Mouse (Mus musculus): ENCODE data around the gene Olfr1355. TPM values are rescaled to one million over a fixed set of nuclear protein-coding genes. Genes with fewer than 3 reads are reported as not detected.
"Not testable (repeated sequence)": the region's sequence is repeated elsewhere in the genome, so short reads cannot be mapped to it uniquely, and the experiment has no call there.

The Olfr1355 gene
- not detected in 2 replicates for polyA plus RNA-seq (2014; fragmentation: Nextera tagmentation; extraction: Ambion mirVana)

GRCm38 (mm10) chr10:78875240-78875639 lies at the start of gene Olfr1355:
Gene Olfr1355 (plus strand): TSS chr10:78875540.
- no peak for ATAC-seq (ENCODE audit: insufficient number of reproducible peaks, insufficient read depth, low FRiP score, low read depth)
- no peak within 1 kb of the TSS for H3K4me3 ChIP-seq (ENCODE audit: control insufficient read depth in 1 of 2, insufficient read depth in 1 of 2, low read depth in 1 of 2, low read length in 2 of 2)
- H3K4me1 ChIP-seq (ENCODE audit: control insufficient read depth in 2 of 2, insufficient read depth in 2 of 2, low read length in 2 of 2) = no peaks in the 10 kb centered on the region
- H3K36me3 ChIP-seq (ENCODE audit: control insufficient read depth, insufficient read depth, low read length) = no peaks in the 10 kb centered on the region
- no peak within 1 kb of the TSS for H3K4me2 ChIP-seq (ENCODE audit: low read length)
- H3K9me3 ChIP-seq (ENCODE audit: control insufficient read depth, low read length) = peaks cover 10% of the 10 kb centered on the region; the same call in 1 of the 2 replicates
- WGBS = 60% methylated on average over 2 of the region's 2 CpGs
- no peaks in the 10 kb centered on the region for H3K27me3 ChIP-seq (ENCODE audit: control insufficient read depth, insufficient read depth, low read length)
- H3K9ac ChIP-seq (ENCODE audit: low read length) = no peak within 1 kb of the TSS
- no peak within 1 kb of the TSS for H3K27ac ChIP-seq (replicated peaks in 1 of 2; ENCODE audit: control insufficient read depth in 1 of 2, insufficient read depth in 1 of 2, low read depth in 2 of 2, low read length in 2 of 2)

- not testable (repeated sequence) for H3K27ac ChIP-seq (replicated peaks in 1 of 2; ENCODE audit: control insufficient read depth in 1 of 2, insufficient read depth in 1 of 2, low read depth in 2 of 2, low read length in 2 of 2); H3K36me3 ChIP-seq (ENCODE audit: control insufficient read depth, insufficient read depth, low read length); ATAC-seq (ENCODE audit: insufficient number of reproducible peaks, insufficient read depth, low FRiP score, low read depth); H3K4me2 ChIP-seq (ENCODE audit: low read length); H3K27me3 ChIP-seq (ENCODE audit: control insufficient read depth, insufficient read depth, low read length); H3K4me3 ChIP-seq (ENCODE audit: control insufficient read depth in 1 of 2, insufficient read depth in 1 of 2, low read depth in 1 of 2, low read length in 2 of 2); H3K4me1 ChIP-seq (ENCODE audit: control insufficient read depth in 2 of 2, insufficient read depth in 2 of 2, low read length in 2 of 2); H3K9me3 ChIP-seq (ENCODE audit: control insufficient read depth, low read length); H3K9ac ChIP-seq (ENCODE audit: low read length)
- 82% methylated on average over 12 of the region's 12 CpGs for WGBS
Measured at GRCm38 (mm10) chr10:78840456-78840855, 34.9 kb upstream of the Olfr1355 start.

GRCm38 (mm10) chr10:78852066-78852465 lies 23.3 kb upstream of the Olfr1355 start, which contains the start of gene Olfr1356:
Gene Olfr1356 (minus strand): TSS chr10:78852166.
- H3K9me3 ChIP-seq (ENCODE audit: control insufficient read depth, low read length) = no peaks in the 10 kb centered on the region
- no peak for ATAC-seq (ENCODE audit: insufficient number of reproducible peaks, insufficient read depth, low FRiP score, low read depth)
- no peaks in the 10 kb centered on the region for H3K36me3 ChIP-seq (ENCODE audit: control insufficient read depth, insufficient read depth, low read length)
- no peak within 1 kb of the TSS for H3K4me3 ChIP-seq (ENCODE audit: control insufficient read depth in 1 of 2, insufficient read depth in 1 of 2, low read depth in 1 of 2, low read length in 2 of 2)
- no peak within 1 kb of the TSS for H3K4me2 ChIP-seq (ENCODE audit: low read length)
- H3K27ac ChIP-seq (replicated peaks in 1 of 2; ENCODE audit: control insufficient read depth in 1 of 2, insufficient read depth in 1 of 2, low read depth in 2 of 2, low read length in 2 of 2) = no peak within 1 kb of the TSS
- WGBS = 66% methylated on average over 2 of the region's 2 CpGs
- H3K9ac ChIP-seq (ENCODE audit: low read length) = no peak within 1 kb of the TSS
- no peaks in the 10 kb centered on the region for H3K27me3 ChIP-seq (ENCODE audit: control insufficient read depth, insufficient read depth, low read length)
- no peaks in the 10 kb centered on the region for H3K4me1 ChIP-seq (ENCODE audit: control insufficient read depth in 2 of 2, insufficient read depth in 2 of 2, low read length in 2 of 2)

GRCm38 (mm10) chr10:78912871-78913270 lies 37.5 kb downstream of the Olfr1355 start, which contains the start of gene Olfr1354:
Gene Olfr1354 (plus strand): TSS chr10:78913171.
- 71% methylated on average over 1 of the region's 1 CpGs for WGBS

More at GRCm38 (mm10) chr10:78912871-78913270, 37.5 kb downstream of the Olfr1355 start, which contains the start of gene Olfr1354:
- not testable (repeated sequence) for H3K27ac ChIP-seq (replicated peaks in 1 of 2; ENCODE audit: control insufficient read depth in 1 of 2, insufficient read depth in 1 of 2, low read depth in 2 of 2, low read length in 2 of 2); H3K9ac ChIP-seq (ENCODE audit: low read length); H3K36me3 ChIP-seq (ENCODE audit: control insufficient read depth, insufficient read depth, low read length); H3K4me1 ChIP-seq (ENCODE audit: control insufficient read depth in 2 of 2, insufficient read depth in 2 of 2, low read length in 2 of 2); H3K27me3 ChIP-seq (ENCODE audit: control insufficient read depth, insufficient read depth, low read length); ATAC-seq (ENCODE audit: insufficient number of reproducible peaks, insufficient read depth, low FRiP score, low read depth); H3K4me2 ChIP-seq (ENCODE audit: low read length); H3K9me3 ChIP-seq (ENCODE audit: control insufficient read depth, low read length); H3K4me3 ChIP-seq (ENCODE audit: control insufficient read depth in 1 of 2, insufficient read depth in 1 of 2, low read depth in 1 of 2, low read length in 2 of 2)

Other genes starting within 250 kb of the Olfr1355 start
- not detected in 2 replicates for gene Casp14, start 157.2 kb upstream of the Olfr1355 start, polyA plus RNA-seq (2014; fragmentation: Nextera tagmentation; extraction: Ambion mirVana)
- gene Ccdc105, start 122.5 kb upstream of the Olfr1355 start, polyA plus RNA-seq (2014; fragmentation: Nextera tagmentation; extraction: Ambion mirVana) = not detected in 2 replicates
- gene Slc1a6, start 95.0 kb upstream of the Olfr1355 start, polyA plus RNA-seq (2014; fragmentation: Nextera tagmentation; extraction: Ambion mirVana) = 0.12 and 0.16 TPM in 2 replicates
- not detected in 2 replicates for gene Olfr1356, start 23.4 kb upstream of the Olfr1355 start, polyA plus RNA-seq (2014; fragmentation: Nextera tagmentation; extraction: Ambion mirVana)
- not detected in 2 replicates for gene Olfr1354, start 37.6 kb downstream of the Olfr1355 start, polyA plus RNA-seq (2014; fragmentation: Nextera tagmentation; extraction: Ambion mirVana)
- not detected in 2 replicates for gene Olfr8, start 75.1 kb downstream of the Olfr1355 start, polyA plus RNA-seq (2014; fragmentation: Nextera tagmentation; extraction: Ambion mirVana)
- not detected in 2 replicates for gene Olfr1353, start 87.8 kb downstream of the Olfr1355 start, polyA plus RNA-seq (2014; fragmentation: Nextera tagmentation; extraction: Ambion mirVana)
- not detected in 2 replicates for gene Olfr1352, start 105.5 kb downstream of the Olfr1355 start, polyA plus RNA-seq (2014; fragmentation: Nextera tagmentation; extraction: Ambion mirVana)
- not detected in 2 replicates for gene Olfr1351, start 136.9 kb downstream of the Olfr1355 start, polyA plus RNA-seq (2014; fragmentation: Nextera tagmentation; extraction: Ambion mirVana)
- not detected in 2 replicates for gene Olfr57, start 153.2 kb downstream of the Olfr1355 start, polyA plus RNA-seq (2014; fragmentation: Nextera tagmentation; extraction: Ambion mirVana)
- 18.6 and 20.7 TPM in 2 replicates for gene 2610008E11Rik, start 222.1 kb downstream of the Olfr1355 start, polyA plus RNA-seq (2014; fragmentation: Nextera tagmentation; extraction: Ambion mirVana)